Comparison of ENCODE assay signal across 23 mouse cellular contexts in the genomic region with DNA sequence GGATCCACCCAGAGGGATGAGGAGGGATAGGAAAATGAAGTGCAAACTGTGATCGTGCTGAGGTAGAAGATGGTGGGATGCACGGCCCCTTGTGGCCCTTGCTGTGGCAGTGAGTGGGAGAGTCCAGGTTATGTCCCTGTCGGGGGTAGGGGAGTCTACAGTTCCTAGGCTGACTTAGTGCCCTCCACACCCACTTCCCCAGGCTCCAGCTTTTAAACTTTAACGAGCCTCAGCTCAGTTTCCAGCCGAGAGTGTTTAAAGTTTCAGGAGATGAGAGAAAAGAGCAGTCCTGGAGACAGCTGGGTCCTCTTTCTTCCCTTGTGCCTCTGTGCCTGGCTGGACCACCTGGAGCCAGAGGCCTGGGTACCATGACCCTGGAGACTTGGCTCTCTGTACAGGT. TPM values are rescaled to one million over a fixed set of nuclear protein-coding genes. Genes with fewer than 3 reads are reported as not detected.
DNase-seq lines count a peak whose midpoint lies in the region; ATAC-seq and TF ChIP-seq lines count a peak whose summit lies in the region.
"Had no signal": no experiment of that assay in that cellular context is flagged by ENCODE, and none has a peak within 500 bp of the region (broad histone marks: within the 10 kb centered on the region; RNA-seq: fewer than 3 reads in every experiment).

No protein-coding gene starts in this region.

- WGBS in kidney, adult 2 months = 44% methylated on average over 5 of the region's 5 CpGs
- WGBS in stomach, embryonic 15.5 days = 60% methylated on average over 5 of the region's 5 CpGs
- WGBS in stomach, postnatal 0 days = 51% methylated on average over 5 of the region's 5 CpGs
- WGBS in forebrain, embryonic 16.5 days = 49% methylated on average over 5 of the region's 5 CpGs

- H3K9ac ChIP-seq in stomach, embryonic 15.5 days = no peak overlapping the region
- H3K9ac ChIP-seq in stomach, postnatal 0 days (ENCODE audit: low read length) = no peak overlapping the region
- H3K9ac ChIP-seq in forebrain, embryonic 16.5 days (replicated peaks; ENCODE audit: low read depth, low read length) = no peak overlapping the region
- H3K9ac ChIP-seq: embryonic facial prominence, embryonic 13.5 days; lung, embryonic 14.5 days had no signal

- H3K4me1 ChIP-seq in kidney, adult 2 months (ENCODE audit: control insufficient read depth, insufficient read depth, low read length) = peaks cover 48% of the 10 kb centered on the region
- H3K4me1 ChIP-seq in stomach, embryonic 15.5 days = peaks cover 44% of the 10 kb centered on the region; the same call in 1 of the 2 replicates
- peaks cover 6% of the 10 kb centered on the region; the same call in 1 of the 2 replicates for H3K4me1 ChIP-seq in stomach, postnatal 0 days (replicated peaks; ENCODE audit: control insufficient read depth, insufficient read depth)
- peaks cover 15% of the 10 kb centered on the region for H3K4me1 ChIP-seq in forebrain, embryonic 16.5 days (replicated peaks; ENCODE audit: control insufficient read depth, insufficient read depth, low read length)

- peak; percentile 68 for DNase-seq in kidney, adult 2 months
- no peak for DNase-seq in kidney, adult 11 months
- peak; percentile 33 for DNase-seq in kidney, postnatal 14 days
- DNase-seq in kidney, postnatal 10 days = no peak
- DNase-seq in stomach, postnatal 0 days (ENCODE audit: low spot score) = no peak
- no peak for DNase-seq in heart, postnatal 25 days (ENCODE audit: low spot score)
- DNase-seq: adrenal gland, postnatal 14 days; cerebellum, adult 11-12 months; cerebellum, postnatal 10 days; gastrocnemius, postnatal 10 days; heart, postnatal 14 days; lung, embryonic 14.5 days; lung, postnatal 14 days; midbrain, embryonic 14.5 days; retina, postnatal 1 day; right cerebral cortex, postnatal 14 days; thymus, adult 18-20 months; thymus, postnatal 25 days had no signal

- H3K4me3 ChIP-seq in kidney, adult 2 months (ENCODE audit: insufficient read depth, low read depth, low read length) = no peak overlapping the region
- no peak overlapping the region for H3K4me3 ChIP-seq in stomach, embryonic 15.5 days (replicated peaks)
- no peak overlapping the region for H3K4me3 ChIP-seq in stomach, postnatal 0 days (ENCODE audit: low read depth, low read length)
- no peak overlapping the region for H3K4me3 ChIP-seq in forebrain, embryonic 16.5 days (replicated peaks; ENCODE audit: low read length)
- H3K4me3 ChIP-seq: embryonic facial prominence, embryonic 13.5 days had no signal

- H3K36me3 ChIP-seq in kidney, adult 2 months (ENCODE audit: control insufficient read depth, insufficient read depth, low read length) = no peaks in the 10 kb centered on the region
- 0 out of 2 replicates have a peak, but pooled peaks cover 4% of the 10 kb centered on the region for H3K36me3 ChIP-seq in stomach, embryonic 15.5 days
- H3K36me3 ChIP-seq in stomach, postnatal 0 days (ENCODE audit: control insufficient read depth, insufficient read depth, low read length) = 0 out of 2 replicates have a peak, but pooled peaks cover 3% of the 10 kb centered on the region
- no peaks in the 10 kb centered on the region for H3K36me3 ChIP-seq in forebrain, embryonic 16.5 days (ENCODE audit: control insufficient read depth, insufficient read depth)
- H3K36me3 ChIP-seq: embryonic facial prominence, embryonic 13.5 days had no signal

- TF ChIP-seq CTCF in kidney, adult 2 months (conservative IDR thresholded peaks at IDR 0.05; ENCODE audit: insufficient read depth, insufficient read length, low read depth, low read length) = no peak
- no peak for TF ChIP-seq CTCF in stomach, postnatal 0 days (IDR thresholded peaks at IDR 0.05; ENCODE audit: low read depth)

- H3K27ac ChIP-seq in kidney, adult 2 months (ENCODE audit: insufficient read depth, low read depth, low read length) = peak overlapping the region; percentile 24; the same call in 1 of the 2 replicates
- no peak overlapping the region for H3K27ac ChIP-seq in stomach, embryonic 15.5 days
- H3K27ac ChIP-seq in stomach, postnatal 0 days (replicated peaks) = no peak overlapping the region
- H3K27ac ChIP-seq in forebrain, embryonic 16.5 days (ENCODE audit: low read length) = no peak overlapping the region
- H3K27ac ChIP-seq: embryonic facial prominence, embryonic 13.5 days had no signal

- H3K4me2 ChIP-seq in stomach, embryonic 15.5 days = peak overlapping the region; percentile 13; the same call in 1 of the 2 replicates
- no peak overlapping the region for H3K4me2 ChIP-seq in stomach, postnatal 0 days (replicated peaks; ENCODE audit: low read depth)
- no peak overlapping the region for H3K4me2 ChIP-seq in forebrain, embryonic 16.5 days (ENCODE audit: low read length)
- H3K4me2 ChIP-seq: embryonic facial prominence, embryonic 13.5 days; lung, embryonic 14.5 days had no signal

- ATAC-seq in stomach, embryonic 15.5 days (ENCODE audit: insufficient read depth, low FRiP score, low read depth) = no peak
- ATAC-seq in stomach, postnatal 0 days (ENCODE audit: low FRiP score, low TSS enrichment) = no peak
- ATAC-seq in forebrain, embryonic 16.5 days = no peak
- ATAC-seq: hindbrain, embryonic 16.5 days; Patski had no signal

- TF ChIP-seq POLR2A in kidney, adult 2 months (IDR thresholded peaks at IDR 0.05; ENCODE audit: low read depth, low read length) = no peak

- intact Hi-C loops in heart, postnatal 25 days (cut with DNase I) = no loop called here

- H3K27me3 ChIP-seq in kidney, adult 2 months (replicated peaks; ENCODE audit: control insufficient read depth, insufficient read depth, low read length) = no peaks in the 10 kb centered on the region
- no peaks in the 10 kb centered on the region for H3K27me3 ChIP-seq in stomach, embryonic 15.5 days (replicated peaks)
- no peaks in the 10 kb centered on the region for H3K27me3 ChIP-seq in stomach, postnatal 0 days (ENCODE audit: control insufficient read depth, insufficient read depth, low read length)
- H3K27me3 ChIP-seq in forebrain, embryonic 16.5 days (replicated peaks; ENCODE audit: control insufficient read depth, insufficient read depth, low read length) = no peaks in the 10 kb centered on the region; the same call in 1 of the 2 replicates
- H3K27me3 ChIP-seq: Patski had no signal

- no peak for TF ChIP-seq EP300 in stomach, postnatal 0 days (optimal IDR thresholded peaks at IDR 0.05)

- H3K9me3 ChIP-seq in stomach, embryonic 15.5 days = no peaks in the 10 kb centered on the region
- no peaks in the 10 kb centered on the region for H3K9me3 ChIP-seq in stomach, postnatal 0 days (ENCODE audit: control insufficient read depth, low read length)
- no peaks in the 10 kb centered on the region for H3K9me3 ChIP-seq in forebrain, embryonic 16.5 days (ENCODE audit: control insufficient read depth, low read length)
- H3K9me3 ChIP-seq: embryonic facial prominence, embryonic 13.5 days had no signal

RNA-seq across cellular contexts. Expression of gene Stard10, which starts 10.4 kb away (rescaled TPM):
- 467 and 503 TPM in 2 replicates for polyA plus RNA-seq in kidney, adult 2 months (2012; rRNA removed)
- polyA plus RNA-seq in stomach, embryonic 15.5 days (2015; fragmentation: Nextera tagmentation; extraction: Ambion mirVana) = 112 and 127 TPM in 2 replicates
- polyA plus RNA-seq in stomach, postnatal 0 days (2015; fragmentation: Nextera tagmentation; extraction: Ambion mirVana) = 132 and 144 TPM in 2 replicates
- 10 to 100 TPM; 57.4 to 65.4 TPM for total RNA-seq in heart, postnatal 25 days (2021)
- 6.1 and 6.2 TPM in 2 replicates for polyA plus RNA-seq in forebrain, embryonic 16.5 days (2015; fragmentation: Nextera tagmentation; extraction: Ambion mirVana)

RNA-seq across cellular contexts. Expression of gene Arap1, which starts 20.6 kb away (rescaled TPM):
- polyA plus RNA-seq in kidney, adult 2 months (2012; rRNA removed) = 68.7 and 69.7 TPM in 2 replicates
- 88.7 and 92.5 TPM in 2 replicates for polyA plus RNA-seq in stomach, embryonic 15.5 days (2015; fragmentation: Nextera tagmentation; extraction: Ambion mirVana)
- polyA plus RNA-seq in stomach, postnatal 0 days (2015; fragmentation: Nextera tagmentation; extraction: Ambion mirVana) = 37.2 and 44.7 TPM in 2 replicates
- total RNA-seq in heart, postnatal 25 days (2021) = 10 to 100 TPM; 31.6 to 35.9 TPM
- polyA plus RNA-seq in forebrain, embryonic 16.5 days (2015; fragmentation: Nextera tagmentation; extraction: Ambion mirVana) = 7.7 and 8.8 TPM in 2 replicates

RNA-seq across cellular contexts. Expression of gene Atg16l2, which starts 25.2 kb away (rescaled TPM):
- 12.3 and 19.4 TPM in 2 replicates for polyA plus RNA-seq in kidney, adult 2 months (2012; rRNA removed)
- 15.4 and 16.2 TPM in 2 replicates for polyA plus RNA-seq in stomach, embryonic 15.5 days (2015; fragmentation: Nextera tagmentation; extraction: Ambion mirVana)
- 6.0 and 7.1 TPM in 2 replicates for polyA plus RNA-seq in stomach, postnatal 0 days (2015; fragmentation: Nextera tagmentation; extraction: Ambion mirVana)
- total RNA-seq in heart, postnatal 25 days (2021) = 10 to 100 TPM; 11.4 to 12.6 TPM
- polyA plus RNA-seq in forebrain, embryonic 16.5 days (2015; fragmentation: Nextera tagmentation; extraction: Ambion mirVana) = 28.7 and 33.0 TPM in 2 replicates

Comparison
In these comparisons a context has a peak if more than half of its experiments do, and no peak if none do; other contexts are left out.
1. DNase-seq: peak in kidney, adult 2 months (single experiment) and kidney, postnatal 14 days (single experiment); none in kidney, adult 11 months (single experiment), kidney, postnatal 10 days (single experiment), stomach, postnatal 0 days (single experiment) and heart, postnatal 25 days (single experiment).
2. RNA of gene Stard10, which starts 10.4 kb away (polyA plus RNA-seq): 467 to 503 TPM in kidney, adult 2 months, 132 to 144 TPM in stomach, postnatal 0 days and 112 to 127 TPM in stomach, embryonic 15.5 days; 6.1 to 6.2 TPM in forebrain, embryonic 16.5 days; every median in the first group is over 10 times any median in the second.